Mouse (Mus musculus): ENCODE data around the gene Dchs1. TPM values are rescaled to one million over a fixed set of nuclear protein-coding genes. Genes with fewer than 3 reads are reported as not detected.

Dchs1 gene
- 1 to 10 TPM; 1.4 to 2.1 (median 1.7) TPM for total RNA-seq (2022)

GRCm38 (mm10) chr7:105787285-105788140 lies at the start of gene Dchs1:
Gene Dchs1, minus strand, starts transcription at chr7:105787654.
- no peak for DNase-seq (ENCODE audit: low spot score in 2 of 2)

GRCm38 (mm10) chr7:105824281-105824680 lies 36.8 kb upstream of the Dchs1 start:
- DNase-seq (ENCODE audit: low spot score in 2 of 2), result no peak

- no peak for DNase-seq (ENCODE audit: low spot score in 2 of 2)
These were observed 31.0 kb upstream of the Dchs1 start for GRCm38 (mm10) chr7:105818483-105818882.

GRCm38 (mm10) chr7:105816736-105817135 lies 29.3 kb upstream of the Dchs1 start:
- no peak for DNase-seq (ENCODE audit: low spot score in 2 of 2)

GRCm38 (mm10) chr7:105813326-105813725 lies 25.9 kb upstream of the Dchs1 start:
- DNase-seq (ENCODE audit: low spot score in 2 of 2), result no peak

GRCm38 (mm10) chr7:105812566-105812965 lies 25.1 kb upstream of the Dchs1 start:
- no peak for DNase-seq (ENCODE audit: low spot score in 2 of 2)

- DNase-seq (ENCODE audit: low spot score in 2 of 2), result no peak
These were observed 24.1 kb upstream of the Dchs1 start for GRCm38 (mm10) chr7:105811516-105811915.

- peak; percentile 100 for DNase-seq (ENCODE audit: low spot score in 2 of 2)
These were observed 23.5 kb upstream of the Dchs1 start, which contains the start of gene Mrpl17 for GRCm38 (mm10) chr7:105810877-105811489. Gene Mrpl17, minus strand, starts transcription at chr7:105811099.

GRCm38 (mm10) chr7:105810280-105810876 lies 22.9 kb upstream of the Dchs1 start:
- no peak for DNase-seq (ENCODE audit: low spot score in 2 of 2)

- DNase-seq (ENCODE audit: low spot score in 2 of 2), result no peak
These were observed 22.4 kb upstream of the Dchs1 start for GRCm38 (mm10) chr7:105809836-105810235.

GRCm38 (mm10) chr7:105808385-105808784 lies 20.9 kb upstream of the Dchs1 start:
- no peak for DNase-seq (ENCODE audit: low spot score in 2 of 2)

GRCm38 (mm10) chr7:105806716-105807115 lies 19.3 kb upstream of the Dchs1 start:
- DNase-seq (ENCODE audit: low spot score in 2 of 2), result no peak

GRCm38 (mm10) chr7:105806125-105806524 lies 18.7 kb upstream of the Dchs1 start:
- no peak for DNase-seq (ENCODE audit: low spot score in 2 of 2)

- DNase-seq (ENCODE audit: low spot score in 2 of 2), result no peak
These were observed 16.0 kb upstream of the Dchs1 start for GRCm38 (mm10) chr7:105803428-105803827.

GRCm38 (mm10) chr7:105802771-105803170 lies 15.3 kb upstream of the Dchs1 start:
- no peak for DNase-seq (ENCODE audit: low spot score in 2 of 2)

GRCm38 (mm10) chr7:105802312-105802711 lies 14.9 kb upstream of the Dchs1 start:
- DNase-seq (ENCODE audit: low spot score in 2 of 2), result no peak

GRCm38 (mm10) chr7:105796972-105797371 lies 9.5 kb upstream of the Dchs1 start:
- DNase-seq (ENCODE audit: low spot score in 2 of 2), result no peak

- no peak for DNase-seq (ENCODE audit: low spot score in 2 of 2)
These were observed 8.4 kb upstream of the Dchs1 start for GRCm38 (mm10) chr7:105795759-105796366.

GRCm38 (mm10) chr7:105793701-105794100 lies 6.2 kb upstream of the Dchs1 start:
- no peak for DNase-seq (ENCODE audit: low spot score in 2 of 2)

- no peak for DNase-seq (ENCODE audit: low spot score in 2 of 2)
These were observed 3.7 kb upstream of the Dchs1 start for GRCm38 (mm10) chr7:105791147-105791546.

- no peak for DNase-seq (ENCODE audit: low spot score in 2 of 2)
These were observed 759 bp downstream of the Dchs1 start for GRCm38 (mm10) chr7:105786506-105787284.
